Mouse (Mus musculus) neutrophil, adult 5-6 weeks (primary cell): ENCODE measurements around the gene Rspo3. TPM values are rescaled to one million over a fixed set of nuclear protein-coding genes. Genes with fewer than 3 reads are reported as not detected.

Source experiments
- ATAC-seq: fragments of 151-379, 151-347 bp; 2 replicates; pipeline ENCODE4 v1.8.0; 2017; ENCODE audit warnings: mild to moderate bottlenecking, moderate TSS enrichment; ENCODE audit not compliant: insufficient number of reproducible peaks, poor library complexity, low FRiP score, severe bottlenecking; ENCODE audit errors: extremely low read depth
- total RNA-seq: library from RNA; stranded (forward); fragments of 200-1000 nt; gene quantifications from 2 replicates; pipeline ENCODE4 v1.2.3, GENCODE M21; 2017

Gene Rspo3
- total RNA-seq: not detected in 2 replicates

- no peak for ATAC-seq
Measured at GRCm38 (mm10) chr10:29535546-29536260, at the start of gene Rspo3. TSS of gene Rspo3 (minus strand) at chr10:29535867.

- no peak for ATAC-seq
Measured at GRCm38 (mm10) chr10:29581940-29582339, 46.3 kb upstream of the Rspo3 start.

GRCm38 (mm10) chr10:29581476-29581875 lies 45.8 kb upstream of the Rspo3 start:
- no peak for ATAC-seq

DNA sequence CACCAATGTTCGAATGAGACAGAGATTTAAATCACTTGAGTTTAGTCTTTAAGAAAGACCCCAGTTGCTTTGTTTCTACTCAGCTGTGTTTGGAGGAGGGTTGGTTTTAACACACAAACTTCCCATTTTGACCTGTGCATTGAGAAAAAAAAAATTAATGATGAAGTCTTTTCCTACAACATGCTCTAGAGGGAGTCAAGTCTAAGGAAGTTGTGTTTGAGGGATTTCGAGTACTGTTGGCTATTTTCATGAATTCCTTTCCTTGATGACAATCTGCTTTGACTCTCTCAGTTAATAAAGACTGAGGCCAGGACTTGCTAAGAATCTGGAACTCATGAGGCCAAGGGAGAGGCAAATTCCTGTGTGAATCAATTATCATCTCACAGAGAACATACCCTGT lies 20.3 kb upstream of the Rspo3 start:
- ATAC-seq: no peak

DNA sequence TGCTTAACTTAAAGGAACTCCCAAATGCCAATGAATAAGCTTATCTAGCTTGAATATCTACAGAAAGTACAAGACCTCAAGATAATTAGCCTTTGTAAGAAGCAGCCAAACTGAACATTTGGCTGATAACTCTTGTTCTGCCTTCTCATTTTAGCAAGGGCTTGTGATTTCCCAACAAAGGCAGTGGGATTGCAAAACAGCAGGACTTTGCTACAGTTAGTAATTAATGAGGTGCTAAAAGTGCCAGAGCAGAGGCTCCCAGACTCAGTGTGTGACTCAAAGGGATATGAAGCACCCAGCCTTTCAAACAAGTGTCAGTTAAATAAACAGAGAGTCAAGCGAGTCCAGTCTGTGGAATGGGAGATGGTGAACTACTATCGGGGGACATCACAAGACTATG lies 18.7 kb upstream of the Rspo3 start:
- no peak for ATAC-seq

- ATAC-seq: no peak
Measured at GRCm38 (mm10) chr10:29542982-29543381, 7.3 kb upstream of the Rspo3 start.

DNA sequence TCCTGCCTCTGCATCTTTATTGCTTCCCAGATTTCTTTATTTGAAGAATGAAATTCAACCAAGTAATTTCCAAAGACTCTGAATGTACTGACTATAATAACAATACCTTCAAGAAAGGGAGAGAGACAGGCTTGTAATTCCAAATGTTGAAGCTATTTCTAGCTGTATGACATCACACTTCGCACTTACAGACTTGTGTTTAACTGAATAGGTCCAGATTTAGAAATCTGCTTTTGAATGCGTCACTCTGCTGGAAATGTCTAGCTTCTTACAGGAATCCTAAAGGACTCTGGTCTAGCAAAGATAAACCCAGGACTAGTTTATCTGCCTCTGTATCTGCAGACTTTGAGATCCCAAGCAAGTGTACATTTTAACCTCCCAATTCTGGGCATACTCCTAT lies 3.8 kb upstream of the Rspo3 start:
- no peak for ATAC-seq

DNA sequence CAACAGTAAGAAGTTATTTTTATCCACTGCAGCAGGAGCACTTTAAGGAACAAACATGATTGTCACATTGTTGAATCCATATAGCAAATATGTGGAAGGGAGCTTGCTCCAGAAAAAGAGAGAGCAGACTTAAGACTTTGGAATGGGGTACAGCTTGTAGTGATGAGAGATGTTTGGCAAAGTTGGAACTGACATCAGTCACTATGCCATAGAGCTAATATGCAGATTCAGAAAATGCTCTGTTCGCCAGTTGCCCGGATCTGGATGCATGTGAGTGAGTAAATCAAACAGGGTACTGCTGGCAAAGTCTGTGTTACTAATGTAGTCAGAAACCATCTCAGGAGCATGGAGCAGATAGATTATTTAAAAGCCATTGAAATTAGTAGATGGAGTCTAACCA lies 3.1 kb upstream of the Rspo3 start:
- no peak for ATAC-seq

GRCm38 (mm10) chr10:29534830-29535227 lies 838 bp downstream of the Rspo3 start:
- ATAC-seq: no peak

GRCm38 (mm10) chr10:29533846-29534829 lies 1.5 kb downstream of the Rspo3 start:
- ATAC-seq: no peak

GRCm38 (mm10) chr10:29532821-29533715 lies 2.6 kb downstream of the Rspo3 start:
- no peak for ATAC-seq

DNA sequence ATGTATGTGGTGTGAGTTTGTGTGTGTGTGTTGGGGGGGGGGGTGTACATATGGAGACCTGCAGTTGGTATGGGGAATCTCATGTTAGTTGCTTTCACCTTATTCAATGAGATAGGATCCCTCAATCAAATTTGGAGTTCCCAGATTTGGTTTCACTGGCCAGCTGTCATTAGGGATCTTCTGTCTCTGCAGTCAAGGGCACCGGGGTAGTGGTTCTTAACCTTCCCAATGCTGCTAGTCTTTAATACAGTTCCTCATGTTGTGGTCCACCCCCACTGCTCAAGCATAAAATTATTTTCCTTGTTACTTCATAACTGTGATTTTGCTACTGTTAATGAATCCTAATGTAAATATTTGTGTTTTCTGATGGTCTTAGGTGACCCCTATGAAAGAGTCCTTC lies 22.1 kb downstream of the Rspo3 start:
- no peak for ATAC-seq

DNA sequence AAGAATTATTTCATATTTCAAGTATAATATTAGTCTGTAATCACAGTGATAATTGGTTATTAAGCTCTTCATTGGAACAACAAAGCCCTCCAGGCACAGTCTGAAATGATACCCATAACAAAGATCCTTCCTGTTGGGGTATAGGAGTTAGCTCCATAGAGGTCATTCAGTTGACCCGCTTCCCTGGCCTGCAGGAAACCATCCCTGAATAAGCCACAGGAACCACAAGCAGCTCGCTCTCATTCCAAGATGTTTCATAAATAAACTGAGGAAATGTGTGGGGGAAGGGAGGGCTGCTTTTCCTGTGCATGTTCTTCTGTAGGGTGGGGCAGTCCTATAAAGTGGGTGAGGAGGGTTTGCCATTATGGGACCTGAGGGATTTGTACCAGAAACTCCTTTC lies 27.5 kb downstream of the Rspo3 start:
- ATAC-seq: no peak

GRCm38 (mm10) chr10:29497205-29497822 lies 38.4 kb downstream of the Rspo3 start:
- no peak for ATAC-seq

DNA sequence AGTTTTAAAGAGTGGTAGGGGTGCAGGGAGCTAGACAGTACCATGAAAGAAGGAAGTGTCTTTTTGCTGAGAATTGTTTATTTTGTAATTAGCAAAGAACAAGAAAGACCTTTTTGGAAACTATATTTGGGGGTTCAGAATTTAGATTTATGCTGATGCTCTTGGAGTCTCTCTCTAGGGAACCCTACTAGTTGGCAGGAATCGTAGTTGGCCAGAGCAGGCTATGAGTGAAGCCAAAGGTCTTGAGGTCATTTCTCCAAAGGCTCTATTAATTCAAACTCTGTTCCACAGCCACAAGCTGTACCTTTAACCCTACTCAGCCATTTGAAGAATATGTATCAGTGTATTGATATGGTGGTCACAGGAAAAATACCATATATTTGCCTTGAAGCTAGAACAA lies 41.7 kb downstream of the Rspo3 start:
- ATAC-seq: no peak

DNA sequence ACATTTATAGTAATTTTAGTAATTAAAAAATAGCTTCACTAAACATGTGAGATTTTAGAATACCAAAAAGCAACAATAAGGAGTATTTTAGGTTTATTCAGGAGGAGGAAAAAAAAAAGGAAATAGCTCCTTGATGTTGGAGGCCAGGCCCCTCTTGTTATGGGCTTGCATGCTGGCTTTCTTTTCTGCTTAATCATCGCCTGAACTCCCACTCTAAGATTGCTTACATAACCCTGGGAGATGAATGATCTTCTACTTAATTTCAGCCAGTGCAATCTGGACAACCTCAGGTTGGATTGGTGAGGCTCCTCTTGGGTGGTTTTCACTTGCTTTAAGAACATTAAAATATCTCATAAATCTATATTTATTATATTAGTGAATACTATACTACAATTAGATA lies 54.7 kb downstream of the Rspo3 start:
- ATAC-seq: no peak

GRCm38 (mm10) chr10:29479401-29479800 lies 56.3 kb downstream of the Rspo3 start:
- no peak for ATAC-seq

GRCm38 (mm10) chr10:29470454-29470853 lies 65.2 kb downstream of the Rspo3 start:
- no peak for ATAC-seq

DNA sequence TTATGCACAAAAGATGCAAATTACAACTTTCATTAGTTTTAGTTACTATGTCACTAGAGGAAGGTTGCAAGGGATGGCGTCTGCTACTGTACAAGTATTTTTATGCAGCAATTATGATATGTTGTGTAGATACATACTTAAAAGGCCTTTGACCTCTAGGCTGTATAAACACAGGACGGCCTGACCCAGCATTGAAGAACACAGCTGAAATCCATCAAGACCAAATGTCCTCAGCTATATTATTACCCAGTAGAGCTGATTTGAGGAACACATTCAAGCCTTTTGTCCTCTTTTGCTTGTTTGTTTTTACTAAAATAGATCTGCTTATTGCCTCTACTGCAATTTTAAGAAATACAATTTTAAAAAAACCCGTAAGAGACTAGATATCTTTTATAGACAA lies 75.6 kb downstream of the Rspo3 start:
- ATAC-seq: no peak
